Mouse (Mus musculus) lung, postnatal 0 days (tissue): ENCODE measurements around the gene Sept11. TPM values are rescaled to one million over a fixed set of nuclear protein-coding genes. Genes with fewer than 3 reads are reported as not detected.

ENCODE experiments used
- ATAC-seq: fragments of 200-750 bp; cut with Nextera tagmentation; 2 replicates; pipeline ENCODE4 v1.8.0; 2017; ENCODE audit warnings: moderate library complexity
- DNase-seq: peaks from one replicate; pipeline ENCODE4 v3.0.0-alpha.2; 2016; ENCODE audit warnings: low spot score
- H3K27ac ChIP-seq: fragments of 300-500 bp; sonication (generic); 2 replicates; pipeline ENCODE4 v1.5.1; 2014; ENCODE audit warnings: antibody characterized with exemption, mild to moderate bottlenecking, low read length, mixed read lengths
- H3K27me3 ChIP-seq: fragments of 300-500 bp; sonication (generic); replicated peaks from 2 replicates; pipeline ENCODE4 v1.6.1; 2014; ENCODE audit warnings: low read length, mixed read lengths; ENCODE audit not compliant: insufficient read depth
- H3K36me3 ChIP-seq: fragments of 300-500 bp; sonication (generic); 2 replicates; pipeline ENCODE4 v1.6.1; 2014; ENCODE audit warnings: low read length, mixed read lengths; ENCODE audit not compliant: insufficient read depth
- H3K4me1 ChIP-seq: fragments of 300-500 bp; sonication (generic); 2 replicates; pipeline ENCODE4 v1.6.1; 2014; ENCODE audit warnings: antibody characterized with exemption, low read depth, low read length, mixed read lengths; ENCODE audit not compliant: insufficient read depth
- H3K4me2 ChIP-seq: fragments of 300-500 bp; sonication (generic); replicated peaks from 2 replicates; pipeline ENCODE4 v1.6.1; 2014; ENCODE audit warnings: low read depth, mild to moderate bottlenecking, low read length, moderate library complexity, mixed read lengths
- H3K4me3 ChIP-seq: fragments of 300-500 bp; sonication (generic); 2 replicates; pipeline ENCODE4 v1.5.1; 2014; ENCODE audit warnings: low read depth, low read length
- H3K9ac ChIP-seq: fragments of 300-500 bp; sonication (generic); replicated peaks from 2 replicates; pipeline ENCODE4 v1.6.1; 2014; ENCODE audit warnings: low read depth, mild to moderate bottlenecking
- H3K9me3 ChIP-seq: fragments of 300-500 bp; sonication (generic); 2 replicates; pipeline ENCODE4 v1.6.1; 2016; ENCODE audit warnings: low read length, mixed read lengths
- CTCF ChIP-seq: IDR thresholded peaks from 2 replicates; pipeline ENCODE4 v1.5.1; 2016; ENCODE audit warnings: antibody characterized with exemption, mild to moderate bottlenecking
- EP300 ChIP-seq: IDR thresholded peaks from 2 replicates; pipeline ENCODE4 v1.6.1; 2016; ENCODE audit warnings: antibody characterized with exemption, mild to moderate bottlenecking, control low read depth
- WGBS: fragments of 180-500 bp; shearing (Covaris S2); extraction: QIAGEN DNeasy Blood & Tissue Kit; methylation state at CpG from one replicate; pipeline ENCODE4 v1.1.7; 2014; 5-methylcytosine and 5-hydroxymethylcytosine counted together
- polyA plus RNA-seq: library from polyadenylated mRNA; unstranded; fragments of >200 nt; fragmentation: Nextera tagmentation; extraction: Ambion mirVana; gene quantifications from 2 replicates; pipeline ENCODE4 v1.2.1, GENCODE M21; 2015

Sept11 gene
- polyA plus RNA-seq, 1 experiment from 2014 or later: 49.1 TPM

GRCm38 (mm10) chr5:93124031-93124826 is 31.0 kb downstream of the Sept11 start:
- Histone ChIP-seq H3K27me3 (no peaks in the 10 kb centered on the region), H3K27ac (no peak overlapping the region), H3K4me3 (no peak overlapping the region), H3K36me3 (no peaks in the 10 kb centered on the region), H3K4me1 (peaks cover 12% of the 10 kb centered on the region; the same call in 1 of the 2 replicates), H3K4me2 (no peak overlapping the region), H3K9ac (no peak overlapping the region), H3K9me3 (no peaks in the 10 kb centered on the region)
- TF ChIP-seq CTCF (no peak), EP300 (no peak)
- WGBS: 58% methylated on average over 9 of the region's 9 CpGs
- DNase-seq (no peak), ATAC-seq (no peak)

DNA sequence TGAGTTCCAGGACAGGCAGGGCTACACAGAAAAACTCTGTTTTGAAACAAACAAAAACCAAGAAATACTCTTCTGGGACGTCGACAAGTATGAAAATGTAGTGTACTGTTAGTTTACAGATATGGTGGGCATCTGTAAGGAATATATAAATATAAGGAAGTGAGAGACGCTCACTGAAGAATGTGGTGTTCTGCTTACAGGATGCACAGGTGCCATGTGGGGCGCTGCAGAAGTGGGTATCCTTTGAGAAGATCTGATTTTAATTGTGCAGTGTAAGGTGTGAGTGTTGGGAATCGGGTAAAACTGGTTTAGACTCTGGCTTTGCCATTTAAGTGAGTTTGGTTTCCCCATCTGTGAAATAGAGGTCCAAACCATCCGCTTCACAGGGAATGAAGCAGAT is 32.1 kb downstream of the Sept11 start:
- no peak for TF ChIP-seq EP300
- no peak for TF ChIP-seq CTCF
- Histone ChIP-seq H3K4me3 (no peak overlapping the region), H3K4me1 (peaks cover 22% of the 10 kb centered on the region; the same call in 1 of the 2 replicates), H3K4me2 (no peak overlapping the region), H3K27me3 (no peaks in the 10 kb centered on the region), H3K36me3 (no peaks in the 10 kb centered on the region), H3K9me3 (no peaks in the 10 kb centered on the region), H3K27ac (no peak overlapping the region), H3K9ac (no peak overlapping the region)
- DNase-seq: no peak
- no peak for ATAC-seq
- WGBS: 88% methylated on average over 6 of the region's 6 CpGs

DNA sequence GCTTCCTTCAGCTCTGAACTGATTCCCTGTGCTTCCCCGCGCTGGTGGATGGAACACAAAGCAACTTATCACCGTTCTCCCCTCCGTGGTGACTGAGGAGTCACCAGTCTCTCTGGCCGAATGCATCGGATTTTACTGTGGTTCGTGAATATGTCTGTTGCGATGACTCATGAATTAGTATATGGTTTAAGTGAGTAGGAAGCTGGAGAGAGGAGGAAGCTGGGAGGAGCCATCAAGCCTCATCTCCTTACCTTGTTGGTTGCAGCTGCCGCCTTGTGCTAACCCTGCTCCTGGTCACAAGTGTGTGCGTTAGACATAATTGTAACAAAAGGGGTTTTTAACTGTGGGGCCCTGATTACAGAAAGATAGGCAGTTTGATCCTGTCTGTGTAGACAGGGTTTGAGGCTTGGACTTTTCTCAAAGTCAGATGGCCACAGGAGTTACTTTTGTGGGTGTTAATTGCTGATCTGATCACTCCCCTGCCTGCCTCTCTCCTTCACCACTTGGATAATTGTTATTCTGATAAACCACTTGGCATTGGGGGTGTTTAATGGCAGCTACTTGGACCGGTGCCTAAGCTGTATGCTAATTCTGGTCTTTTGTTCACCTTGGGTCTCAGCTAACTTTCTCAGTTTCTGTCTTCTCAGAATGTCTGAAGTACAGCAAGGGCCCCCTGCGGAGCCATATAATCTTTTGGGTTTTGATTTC is 33.1 kb downstream of the Sept11 start:
- no peaks in the 10 kb centered on the region for H3K36me3 ChIP-seq
- peaks cover 26% of the 10 kb centered on the region; the same call in 1 of the 2 replicates for H3K4me1 ChIP-seq
- H3K4me2 ChIP-seq: no peak overlapping the region
- no peak for TF ChIP-seq CTCF
- no peak for TF ChIP-seq EP300
- ATAC-seq: no peak
- no peaks in the 10 kb centered on the region for H3K27me3 ChIP-seq
- WGBS: 58% methylated on average over 12 of the region's 12 CpGs
- H3K4me3 ChIP-seq: no peak overlapping the region
- H3K27ac ChIP-seq: no peak overlapping the region
- no peaks in the 10 kb centered on the region for H3K9me3 ChIP-seq
- H3K9ac ChIP-seq: no peak overlapping the region
- DNase-seq: no peak

DNA sequence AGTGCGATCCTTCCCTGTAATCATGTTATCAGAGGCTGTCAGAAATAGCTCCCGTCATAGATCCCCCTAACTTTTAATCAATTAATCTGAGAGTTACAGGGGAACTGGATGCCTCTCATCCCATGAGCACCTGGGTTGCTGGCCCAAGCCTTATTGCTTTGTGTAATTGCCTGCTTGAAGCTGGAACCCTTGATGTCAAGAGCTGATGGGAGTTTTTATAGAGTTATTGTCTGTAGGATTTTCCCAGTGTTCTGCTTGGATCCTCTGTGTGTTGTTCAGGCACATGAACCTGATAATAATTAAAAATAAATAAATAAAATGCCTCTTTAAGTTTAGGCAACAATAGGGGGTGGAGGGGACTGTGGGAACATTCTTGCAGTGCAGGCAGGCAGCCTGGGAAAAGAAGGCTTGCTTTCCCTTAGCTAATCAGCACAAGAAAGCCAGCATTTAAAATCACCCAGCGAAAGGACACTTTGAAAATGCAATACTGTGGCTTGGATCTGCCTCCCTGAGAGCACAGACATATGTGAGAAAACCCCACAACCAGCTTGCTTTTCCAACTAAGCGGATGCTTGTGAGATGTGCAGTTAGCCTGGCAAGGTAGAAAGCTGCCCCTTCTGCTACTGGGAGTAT is 33.8 kb downstream of the Sept11 start:
- H3K9ac ChIP-seq: no peak overlapping the region
- no peaks in the 10 kb centered on the region for H3K27me3 ChIP-seq
- ATAC-seq (no peak), DNase-seq (no peak)
- no peak overlapping the region for H3K4me2 ChIP-seq
- no peaks in the 10 kb centered on the region for H3K9me3 ChIP-seq
- H3K4me3 ChIP-seq: no peak overlapping the region
- peaks cover 26% of the 10 kb centered on the region; the same call in 1 of the 2 replicates for H3K4me1 ChIP-seq
- H3K36me3 ChIP-seq: no peaks in the 10 kb centered on the region
- H3K27ac ChIP-seq: no peak overlapping the region
- WGBS: 77% methylated on average over 4 of the region's 4 CpGs
- TF ChIP-seq CTCF (no peak), EP300 (no peak)

DNA sequence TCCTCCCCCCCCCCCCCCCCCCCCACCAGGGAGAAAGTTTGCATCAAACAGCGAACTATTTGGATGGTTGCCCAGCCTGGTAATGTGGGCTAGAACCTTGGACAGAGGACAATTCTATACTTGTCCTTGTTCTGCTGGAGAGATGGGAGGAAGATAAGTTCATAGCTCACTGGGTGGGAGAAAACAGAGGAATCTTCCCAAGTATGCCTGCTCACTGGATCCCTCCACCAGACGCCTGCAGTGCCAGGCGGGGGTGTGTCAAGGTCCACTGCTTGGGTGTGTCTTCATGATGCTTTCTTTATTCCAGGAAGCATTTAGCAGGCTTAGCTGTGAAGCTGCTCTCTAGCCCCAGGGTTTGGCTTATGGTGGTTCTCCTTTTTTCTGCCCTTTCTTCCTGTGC is 34.5 kb downstream of the Sept11 start:
- Histone ChIP-seq H3K36me3 (no peaks in the 10 kb centered on the region), H3K9ac (no peak overlapping the region), H3K4me3 (no peak overlapping the region), H3K27ac (peak overlapping the region; percentile 4), H3K27me3 (no peaks in the 10 kb centered on the region), H3K9me3 (no peaks in the 10 kb centered on the region), H3K4me1 (peaks cover 26% of the 10 kb centered on the region; the same call in 1 of the 2 replicates), H3K4me2 (peak overlapping the region; percentile 5; the same call in 1 of the 2 replicates)
- peak; percentile 29; the same call in 1 of the 2 replicates for ATAC-seq
- TF ChIP-seq CTCF (no peak), EP300 (no peak)
- WGBS: 11% methylated on average over 3 of the region's 3 CpGs
- peak; percentile 66 for DNase-seq

DNA sequence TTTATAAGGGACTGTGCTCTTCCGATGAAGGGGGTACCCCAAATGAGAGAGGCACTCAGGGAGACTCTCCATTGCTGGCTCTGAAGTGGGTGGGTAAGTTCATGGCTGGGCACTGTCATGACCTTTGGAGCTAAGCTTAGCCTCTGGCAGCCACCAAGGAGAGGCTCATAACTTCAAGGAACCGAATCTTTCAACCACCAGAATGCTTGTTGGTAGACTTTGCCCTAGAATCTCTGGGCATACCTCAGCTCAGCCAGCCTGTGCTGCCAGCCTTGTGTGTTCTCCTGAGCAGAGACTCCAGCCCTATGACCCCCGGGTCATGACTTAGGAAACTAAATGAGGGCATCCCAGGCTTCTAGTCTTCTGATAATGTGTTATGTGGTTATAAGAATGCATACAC is 35.5 kb downstream of the Sept11 start:
- H3K4me1 ChIP-seq: peaks cover 30% of the 10 kb centered on the region; the same call in 1 of the 2 replicates
- no peak overlapping the region for H3K27ac ChIP-seq
- H3K4me2 ChIP-seq: no peak overlapping the region
- H3K4me3 ChIP-seq: no peak overlapping the region
- 75% methylated on average over 3 of the region's 3 CpGs for WGBS
- H3K9me3 ChIP-seq: no peaks in the 10 kb centered on the region
- no peaks in the 10 kb centered on the region for H3K27me3 ChIP-seq
- no peak overlapping the region for H3K9ac ChIP-seq
- ATAC-seq: no peak
- TF ChIP-seq EP300: no peak
- TF ChIP-seq CTCF: no peak
- no peak for DNase-seq
- H3K36me3 ChIP-seq: no peaks in the 10 kb centered on the region
